Mouse (Mus musculus): Measurements from ENCODE around the gene Pcsk5.

GRCm38 (mm10) chr19:17471196-17471595, 366.2 kb downstream of the Pcsk5 start:
- TF ChIP-seq CTCF (IDR thresholded peaks at IDR 0.05; ENCODE audit: borderline replicate concordance, extremely low read depth, insufficient read depth, insufficient read length) = no peak
- no peak for TF ChIP-seq POLR2A (IDR thresholded peaks at IDR 0.05; ENCODE audit: borderline replicate concordance, extremely low read depth, insufficient read depth, insufficient read length, poor library complexity, severe bottlenecking)

Measured in brain, embryonic 14.5 days (tissue).